In the genomic region with DNA sequence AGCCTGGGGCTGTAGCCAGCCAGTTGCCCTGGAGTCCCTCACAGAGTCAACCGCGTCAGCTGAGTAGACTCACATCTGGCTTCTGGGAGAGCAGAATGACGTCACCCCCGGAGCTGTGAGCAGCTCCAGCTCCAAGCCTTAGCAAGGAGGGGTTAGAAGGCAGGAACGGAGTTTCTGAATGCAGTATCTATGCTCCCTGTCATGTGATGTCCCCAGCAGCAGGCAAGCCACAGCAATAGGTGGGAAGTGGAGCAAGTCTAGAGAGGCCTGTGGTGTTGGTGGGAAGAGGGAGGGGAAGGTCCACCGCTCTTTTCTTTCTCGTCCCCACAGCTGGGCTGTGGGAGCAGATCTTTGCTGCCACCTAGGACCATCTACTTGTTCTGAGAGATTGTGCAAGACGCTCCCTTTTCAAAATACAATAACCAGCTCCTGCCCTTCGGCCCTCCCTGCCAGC, we compare ENCODE assay signal across 8 mouse cellular contexts. TPM values are rescaled to one million over a fixed set of nuclear protein-coding genes. Genes with fewer than 3 reads are reported as not detected.
A peak's percentile ranks its signal among the peaks of the same experiment; 100 is the strongest.
DNase-seq lines count a peak whose midpoint lies in the region; ATAC-seq and TF ChIP-seq lines count a peak whose summit lies in the region.

No protein-coding gene starts in this region.

- H3K4me3 ChIP-seq in embryonic fibroblast, embryonic 13.5 days (ENCODE audit: insufficient read depth, low read length), result no peak overlapping the region
- H3K4me3 ChIP-seq in heart, embryonic 10.5 days, result peak overlapping the region; percentile 24
- H3K4me3 ChIP-seq in limb, embryonic 10.5 days, result peak overlapping the region; percentile 33; the same call in 1 of the 2 replicates
- no peak overlapping the region; the same call in 1 of the 2 replicates for H3K4me3 ChIP-seq in stomach, embryonic 14.5 days (ENCODE audit: low read depth, low read length)

- no peak overlapping the region for H3K9ac ChIP-seq in stomach, embryonic 14.5 days (replicated peaks; ENCODE audit: low read depth, low read length)

- peak; percentile 48; the same call in 1 of the 2 replicates for TF ChIP-seq POLR2A in embryonic fibroblast, embryonic 13.5 days (IDR thresholded peaks at IDR 0.05; ENCODE audit: low read depth, low read length)

- H3K36me3 ChIP-seq in heart, embryonic 10.5 days, result no peaks in the 10 kb centered on the region
- H3K36me3 ChIP-seq in limb, embryonic 10.5 days, result no peaks in the 10 kb centered on the region
- no peaks in the 10 kb centered on the region for H3K36me3 ChIP-seq in stomach, embryonic 14.5 days (ENCODE audit: control insufficient read depth, insufficient read depth, low read length)

- H3K27me3 ChIP-seq in heart, embryonic 10.5 days (ENCODE audit: insufficient read depth, poor library complexity, severe bottlenecking), result no peaks in the 10 kb centered on the region
- H3K27me3 ChIP-seq in limb, embryonic 10.5 days (ENCODE audit: low read depth, poor library complexity, severe bottlenecking), result no peaks in the 10 kb centered on the region
- no peaks in the 10 kb centered on the region for H3K27me3 ChIP-seq in stomach, embryonic 14.5 days (ENCODE audit: control insufficient read depth, insufficient read depth, low read length)

- no peak for TF ChIP-seq CTCF in embryonic fibroblast, embryonic 13.5 days (IDR thresholded peaks at IDR 0.05; ENCODE audit: borderline replicate concordance, insufficient read depth, low read length)

- peak; percentile 82 for DNase-seq in adrenal gland, postnatal 14 days
- DNase-seq in heart, embryonic 10.5 days (ENCODE audit: low spot score), result peak; percentile 90
- DNase-seq in kidney, adult 8-10 months, result peak; percentile 60 to 62
- peak; percentile 81 for DNase-seq in limb, embryonic 10.5 days (ENCODE audit: low spot score)
- peak; percentile 76 for DNase-seq in mesoderm, embryonic 11.5 days (ENCODE audit: low read depth, low spot score)

- 0 out of 2 replicates have a peak, but pooled peaks cover 3% of the 10 kb centered on the region for H3K4me1 ChIP-seq in embryonic fibroblast, embryonic 13.5 days (ENCODE audit: control insufficient read depth, insufficient read depth, low read length)
- H3K4me1 ChIP-seq in heart, embryonic 10.5 days, result peaks cover 40% of the 10 kb centered on the region
- H3K4me1 ChIP-seq in limb, embryonic 10.5 days, result peaks cover 52% of the 10 kb centered on the region
- peaks cover 3% of the 10 kb centered on the region; the same call in 1 of the 2 replicates for H3K4me1 ChIP-seq in stomach, embryonic 14.5 days (ENCODE audit: control insufficient read depth, insufficient read depth, low read length)

- WGBS in heart, embryonic 10.5 days, result 9% methylated on average over 9 of the region's 9 CpGs
- WGBS in limb, embryonic 10.5 days, result 24% methylated on average over 9 of the region's 9 CpGs
- 5% methylated on average over 9 of the region's 9 CpGs for WGBS in stomach, embryonic 14.5 days

- peak; percentile 77 for ATAC-seq in stomach, embryonic 14.5 days (ENCODE audit: insufficient number of reproducible peaks, insufficient read depth, low FRiP score, low read depth)
- ATAC-seq in inflammation-experienced regulatory T-cells, adult 6 months, result no peak

- no peaks in the 10 kb centered on the region for H3K9me3 ChIP-seq in heart, embryonic 10.5 days
- no peaks in the 10 kb centered on the region for H3K9me3 ChIP-seq in limb, embryonic 10.5 days (replicated peaks)
- H3K9me3 ChIP-seq in stomach, embryonic 14.5 days (ENCODE audit: control insufficient read depth, low read depth, low read length), result no peaks in the 10 kb centered on the region

- H3K4me2 ChIP-seq in stomach, embryonic 14.5 days (replicated peaks; ENCODE audit: low read depth, low read length), result peak overlapping the region; percentile 39

- H3K27ac ChIP-seq in embryonic fibroblast, embryonic 13.5 days (ENCODE audit: insufficient read depth, low read length), result peak overlapping the region; percentile 11; the same call in 1 of the 2 replicates
- peak overlapping the region; percentile 81 for H3K27ac ChIP-seq in heart, embryonic 10.5 days
- H3K27ac ChIP-seq in limb, embryonic 10.5 days, result peak overlapping the region; percentile 62
- no peak overlapping the region; the same call in 1 of the 2 replicates for H3K27ac ChIP-seq in stomach, embryonic 14.5 days (ENCODE audit: low read length)

RNA-seq across cellular contexts. Expression of gene Slc28a1, which starts 20.0 kb away (rescaled TPM):
- total RNA-seq in adrenal gland, postnatal 14 days (2021), result 0.19 and 0.30 TPM in 2 replicates
- not detected in 2 replicates for polyA plus RNA-seq in embryonic fibroblast, embryonic 13.5 days (2011; ENCODE audit: insufficient read length, low read depth, missing spikeins)
- 0.09 and 0.17 TPM in 2 replicates for polyA plus RNA-seq in heart, embryonic 10.5 days (2016; fragmentation: Nextera tagmentation; extraction: Ambion mirVana)
- 0.09 TPM in 1 of 2 replicates, not detected in the other for polyA plus RNA-seq in limb, embryonic 10.5 days (2016; fragmentation: Nextera tagmentation; extraction: Ambion mirVana)
- polyA plus RNA-seq in stomach, embryonic 14.5 days (2014; fragmentation: Nextera tagmentation; extraction: Ambion mirVana), result not detected in 2 replicates
- not detected for polyA plus RNA-seq in inflammation-experienced regulatory T-cells, adult 6 months (2017; shearing (Covaris generic))

Comparison
In these comparisons a context has a peak if more than half of its experiments do, and no peak if none do; other contexts are left out.
1. H3K4me3 ChIP-seq: peak in heart, embryonic 10.5 days (single experiment) and limb, embryonic 10.5 days (single experiment); none in embryonic fibroblast, embryonic 13.5 days (single experiment) and stomach, embryonic 14.5 days (single experiment).
2. Peak in every context shown above with its lines, with median percentiles within 50 percentile points of each other: DNase-seq.